Mouse (Mus musculus) right cerebral cortex, postnatal 36 days (tissue): ENCODE measurements at regions not wholly inside any gene's neighbourhood (a gene's known extent, or its start where the extent isn't known, plus 50 kb on each side); places are given as distances from the start of the nearest gene placed in this dataset.
A peak's percentile ranks its signal among the peaks of the same experiment; 100 is the strongest.

Source experiments
- DNase-seq, 2 experiments: peaks; one replicate each; pipeline ENCODE4 v3.0.0; 2022; ENCODE audit warnings: low spot score in 2 of 2, mixed read lengths in 1 of 2

GRCm38 (mm10) chr11:26285682-26286081 lies 75.1 kb upstream of the 5730522E02Rik start:
- no peak for DNase-seq

GRCm38 (mm10) chr11:26299268-26299667 lies 86.7 kb upstream of the Fancl start:
- peak in 1 of 2 experiments; percentile 4 for DNase-seq

GRCm38 (mm10) chr11:26307564-26307963 lies 78.4 kb upstream of the Fancl start:
- no peak for DNase-seq

GRCm38 (mm10) chr11:26331238-26331637 lies 54.7 kb upstream of the Fancl start:
- no peak for DNase-seq
